Mouse (Mus musculus) lung, adult 2 months (tissue): ENCODE data around the gene 1700017B05Rik.

Experiments used
- CTCF ChIP-seq: fragments of 200-500 bp; IDR thresholded peaks from 2 replicates; pipeline ENCODE4 v1.5.1; 2011; ENCODE audit warnings: mild to moderate bottlenecking, low read length, control low read depth; ENCODE audit not compliant: insufficient read depth
- POLR2A ChIP-seq: fragments of 200-500 bp; IDR thresholded peaks from 2 replicates; pipeline ENCODE4 v1.6.1; 2011; ENCODE audit warnings: low read depth, mild to moderate bottlenecking, control low read depth, low read length, borderline replicate concordance; ENCODE audit errors: extremely low read depth

- no peak for TF ChIP-seq CTCF
- TF ChIP-seq POLR2A: no peak
Measured at GRCm38 (mm10) chr9:57262795-57263684, 628 bp upstream of the 1700017B05Rik start.
